Mouse (Mus musculus) limb, embryonic 14.5 days (tissue): Measurements from ENCODE around the gene Ptprt. TPM values are rescaled to one million over a fixed set of nuclear protein-coding genes. Genes with fewer than 3 reads are reported as not detected.
A peak's percentile ranks its signal among the peaks of the same experiment; 100 is the strongest.

Experiments used
- ATAC-seq: fragments of 200-750 bp; cut with Nextera tagmentation; 2 replicates; pipeline ENCODE4 v1.8.0; 2017; ENCODE audit warnings: low read depth, moderate number of reproducible peaks, moderate TSS enrichment; ENCODE audit not compliant: low FRiP score
- DNase-seq: peaks from one replicate; pipeline ENCODE4 v3.0.0-alpha.2; 2015; ENCODE audit warnings: low spot score
- H3K27ac ChIP-seq: fragments of 300-500 bp; sonication (generic); replicated peaks from 2 replicates; pipeline ENCODE4 v1.5.1; 2014; ENCODE audit warnings: low read depth, mild to moderate bottlenecking, low read length, moderate library complexity, mixed read lengths
- H3K27me3 ChIP-seq: fragments of 300-500 bp; sonication (generic); 2 replicates; pipeline ENCODE4 v1.6.1; 2014; ENCODE audit warnings: low read length, mixed read lengths; ENCODE audit not compliant: control insufficient read depth, insufficient read depth
- H3K36me3 ChIP-seq: fragments of 300-500 bp; sonication (generic); 2 replicates; pipeline ENCODE4 v1.6.1; 2014; ENCODE audit warnings: mild to moderate bottlenecking, low read length, moderate library complexity, mixed read lengths; ENCODE audit not compliant: control insufficient read depth, insufficient read depth
- H3K4me1 ChIP-seq: fragments of 300-500 bp; sonication (generic); 2 replicates; pipeline ENCODE4 v1.6.1; 2014; ENCODE audit warnings: antibody characterized with exemption, low read length, mixed read lengths; ENCODE audit not compliant: control insufficient read depth, insufficient read depth
- H3K4me2 ChIP-seq: fragments of 300-500 bp; sonication (generic); replicated peaks from 2 replicates; pipeline ENCODE4 v1.6.1; 2014; ENCODE audit warnings: low read depth, mild to moderate bottlenecking, low read length, moderate library complexity; ENCODE audit not compliant: severe bottlenecking
- H3K4me3 ChIP-seq: fragments of 300-500 bp; sonication (generic); replicated peaks from 2 replicates; pipeline ENCODE4 v1.5.1; 2014; ENCODE audit warnings: low read length
- H3K9ac ChIP-seq: fragments of 300-500 bp; sonication (generic); 2 replicates; pipeline ENCODE4 v1.6.1; 2014; ENCODE audit warnings: mild to moderate bottlenecking, low read depth, low read length, moderate library complexity; ENCODE audit not compliant: severe bottlenecking
- H3K9me3 ChIP-seq: fragments of 300-500 bp; sonication (generic); 2 replicates; pipeline ENCODE4 v1.6.1; 2016; ENCODE audit warnings: low read length; ENCODE audit not compliant: control insufficient read depth
- POLR2A ChIP-seq: fragments of 200-500 bp; IDR thresholded peaks from 2 replicates; pipeline ENCODE4 v1.8.0; 2012; ENCODE audit warnings: inconsistent platforms, mild to moderate bottlenecking, moderate library complexity, borderline replicate concordance; ENCODE audit not compliant: insufficient read depth, insufficient read length; ENCODE audit errors: extremely low read depth
- WGBS: fragments of 180-500 bp; shearing (Covaris S2); extraction: QIAGEN DNeasy Blood & Tissue Kit; methylation state at CpG from one replicate; pipeline ENCODE4 v1.1.7; 2014; 5-methylcytosine and 5-hydroxymethylcytosine counted together
- polyA plus RNA-seq, 2 experiments: library from polyadenylated mRNA; depleted of rRNA in 1 of 2; stranded (reverse) in 1 of 2; unstranded in 1 of 2; fragments of >200 nt; fragmentation: Nextera tagmentation in 1 of 2; extraction: Ambion mirVana in 1 of 2; gene quantifications; 2 replicates each; pipeline versions ENCODE4 v1.2.1 to v1.2.3; 2012 to 2014

Ptprt gene
- polyA plus RNA-seq, 2 experiments: 2.2 to 3.1 TPM

- Histone ChIP-seq H3K9me3 (no peaks in the 10 kb centered on the region), H3K4me3 (no peak overlapping the region), H3K4me1 (no peaks in the 10 kb centered on the region), H3K27ac (no peak overlapping the region), H3K9ac (no peak overlapping the region), H3K36me3 (no peaks in the 10 kb centered on the region), H3K4me2 (no peak overlapping the region), H3K27me3 (no peaks in the 10 kb centered on the region; the same call in 1 of the 2 replicates)
- WGBS: 89% methylated on average over 7 of the region's 7 CpGs
- DNase-seq (no peak), ATAC-seq (no peak)
- no peak for TF ChIP-seq POLR2A
Measured at GRCm38 (mm10) chr2:161593391-161594152, 1067.4 kb downstream of the Ptprt start.

GRCm38 (mm10) chr2:161574401-161574800 lies 1086.5 kb downstream of the Ptprt start:
- TF ChIP-seq POLR2A: no peak
- Histone ChIP-seq H3K4me2 (no peak overlapping the region), H3K36me3 (no peaks in the 10 kb centered on the region), H3K9me3 (no peaks in the 10 kb centered on the region), H3K4me1 (no peaks in the 10 kb centered on the region), H3K27ac (no peak overlapping the region), H3K9ac (no peak overlapping the region), H3K4me3 (no peak overlapping the region), H3K27me3 (no peaks in the 10 kb centered on the region)
- ATAC-seq (no peak), DNase-seq (no peak)

GRCm38 (mm10) chr2:161572201-161572600 lies 1088.7 kb downstream of the Ptprt start:
- no peak overlapping the region for H3K27ac ChIP-seq
- H3K27me3 ChIP-seq: no peaks in the 10 kb centered on the region
- no peak for ATAC-seq
- no peaks in the 10 kb centered on the region for H3K9me3 ChIP-seq
- no peak for TF ChIP-seq POLR2A
- H3K9ac ChIP-seq: no peak overlapping the region
- H3K4me3 ChIP-seq: no peak overlapping the region
- H3K4me1 ChIP-seq: no peaks in the 10 kb centered on the region
- no peak overlapping the region for H3K4me2 ChIP-seq
- no peak for DNase-seq
- H3K36me3 ChIP-seq: no peaks in the 10 kb centered on the region

GRCm38 (mm10) chr2:161570236-161570995 lies 1090.5 kb downstream of the Ptprt start:
- peak; percentile 71 for DNase-seq
- Histone ChIP-seq H3K9me3 (no peaks in the 10 kb centered on the region), H3K27ac (no peak overlapping the region), H3K27me3 (no peaks in the 10 kb centered on the region), H3K4me3 (no peak overlapping the region), H3K4me2 (no peak overlapping the region), H3K9ac (no peak overlapping the region), H3K36me3 (no peaks in the 10 kb centered on the region), H3K4me1 (no peaks in the 10 kb centered on the region)
- ATAC-seq: no peak; the same call in 1 of the 2 replicates
- WGBS: 45% methylated on average over 10 of the region's 10 CpGs
- TF ChIP-seq POLR2A: no peak

GRCm38 (mm10) chr2:161561502-161561901 lies 1099.4 kb downstream of the Ptprt start:
- TF ChIP-seq POLR2A: no peak
- H3K36me3 ChIP-seq: no peaks in the 10 kb centered on the region
- no peak overlapping the region for H3K4me2 ChIP-seq
- ATAC-seq: peak; percentile 50; the same call in 1 of the 2 replicates
- H3K9ac ChIP-seq: no peak overlapping the region
- H3K4me3 ChIP-seq: no peak overlapping the region
- no peaks in the 10 kb centered on the region for H3K27me3 ChIP-seq
- peak; percentile 4 for DNase-seq
- H3K4me1 ChIP-seq: no peaks in the 10 kb centered on the region
- no peak overlapping the region for H3K27ac ChIP-seq
- no peaks in the 10 kb centered on the region for H3K9me3 ChIP-seq
- WGBS: 51% methylated on average over 2 of the region's 2 CpGs
